Mouse (Mus musculus): ENCODE data around the gene Dgki.

Gene Dgki

DNA sequence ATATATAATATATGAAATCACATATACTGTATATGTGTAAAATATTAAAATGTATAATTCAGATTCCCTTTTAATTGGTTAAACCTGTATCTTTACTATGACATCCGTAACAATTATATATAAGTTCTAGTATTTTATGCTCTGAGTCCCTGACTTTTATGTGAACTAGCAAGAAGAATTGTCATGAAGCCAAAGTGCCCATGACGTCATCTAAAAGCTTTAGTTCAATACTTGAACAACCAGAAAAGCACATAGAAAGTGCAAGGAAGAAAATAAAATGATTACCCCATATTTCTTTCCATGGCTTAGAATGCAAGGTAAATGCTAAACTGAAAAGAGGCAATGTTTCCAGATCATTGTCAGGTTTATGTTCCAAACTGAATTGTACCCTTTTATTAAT, 269.6 kb downstream of the Dgki start:
- intact Hi-C loops (cut with DNase I), result no loop called here

DNA sequence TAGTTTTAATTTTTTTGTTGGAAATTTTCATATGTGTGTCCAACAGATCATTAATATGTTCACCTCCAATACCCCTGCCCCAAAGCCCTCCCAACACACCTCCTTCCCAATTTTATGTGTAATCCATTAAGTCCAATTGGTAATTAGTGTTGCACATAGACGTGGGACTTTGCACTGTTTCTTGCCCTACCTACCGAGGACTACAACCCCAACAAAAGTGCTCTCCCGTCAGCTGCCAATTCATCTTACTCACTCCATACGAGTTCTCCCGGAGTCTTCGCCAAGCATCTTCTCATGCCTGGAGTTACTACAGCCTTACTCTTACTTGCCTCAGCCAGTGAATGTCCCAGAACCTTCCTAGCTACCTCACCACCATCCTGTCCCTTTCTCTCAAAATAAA, 271.1 kb downstream of the Dgki start:
- intact Hi-C loops (cut with DNase I), result no loop called here

DNA sequence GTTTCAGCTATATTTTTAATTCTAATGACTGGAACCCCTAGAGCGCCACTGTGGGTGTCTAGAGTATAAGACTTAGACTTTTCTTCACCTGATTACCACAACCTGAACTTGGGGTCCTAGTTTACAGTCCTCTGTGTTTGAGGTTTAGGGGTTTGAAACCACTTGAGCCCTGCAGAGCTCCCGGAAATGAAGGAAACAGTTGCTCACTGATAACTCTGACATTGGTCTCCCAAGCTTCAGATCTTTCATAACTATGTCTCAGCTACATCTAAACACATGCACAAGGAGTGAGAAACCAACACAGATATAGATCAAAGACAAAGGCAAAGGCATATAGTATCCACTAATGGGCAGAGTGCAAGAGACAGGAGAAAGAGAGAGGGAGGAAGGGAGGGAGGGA, 271.7 kb downstream of the Dgki start:
- intact Hi-C loops (cut with DNase I), result no loop called here

DNA sequence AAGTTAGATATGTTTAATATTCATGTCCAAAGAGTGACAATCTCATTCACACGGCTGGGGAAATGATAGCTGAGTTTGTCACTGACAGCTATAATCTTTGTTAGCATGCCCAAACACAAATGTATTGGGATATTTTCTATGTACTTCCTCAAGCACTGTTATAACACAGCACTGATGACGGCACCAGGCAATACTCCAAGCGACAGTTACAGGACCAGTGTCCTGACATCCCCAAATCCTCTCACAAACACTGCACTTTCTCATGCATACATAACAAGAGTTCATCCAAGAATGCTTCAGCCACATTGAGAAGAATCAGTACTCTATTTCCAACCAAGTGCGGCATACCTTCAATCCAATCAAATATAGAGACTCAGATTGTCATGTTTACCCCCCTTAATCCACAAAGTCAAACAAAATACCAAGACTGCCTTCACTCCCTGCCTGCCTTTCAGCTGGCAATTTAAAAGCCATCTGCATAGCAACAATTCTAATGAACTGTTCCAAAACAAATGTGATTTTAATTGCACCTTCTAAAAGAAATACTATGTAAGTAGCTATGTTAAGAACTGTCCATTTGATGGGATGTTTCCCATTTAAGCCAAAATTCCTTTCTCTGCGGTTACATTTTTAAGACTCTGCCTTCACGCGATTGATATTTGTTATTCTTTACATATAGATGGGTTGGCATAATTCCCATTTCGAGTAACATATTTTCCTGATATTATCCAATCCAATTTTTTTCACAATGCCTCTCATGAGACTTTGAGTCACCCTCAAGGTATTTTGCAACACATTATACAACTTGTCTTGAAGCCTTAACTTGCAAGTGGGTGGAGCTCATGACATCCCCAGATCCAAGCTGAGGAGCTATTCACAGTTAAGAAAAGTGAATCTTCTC, 273.4 kb downstream of the Dgki start:
- intact Hi-C loops (cut with DNase I), result no loop called here

DNA sequence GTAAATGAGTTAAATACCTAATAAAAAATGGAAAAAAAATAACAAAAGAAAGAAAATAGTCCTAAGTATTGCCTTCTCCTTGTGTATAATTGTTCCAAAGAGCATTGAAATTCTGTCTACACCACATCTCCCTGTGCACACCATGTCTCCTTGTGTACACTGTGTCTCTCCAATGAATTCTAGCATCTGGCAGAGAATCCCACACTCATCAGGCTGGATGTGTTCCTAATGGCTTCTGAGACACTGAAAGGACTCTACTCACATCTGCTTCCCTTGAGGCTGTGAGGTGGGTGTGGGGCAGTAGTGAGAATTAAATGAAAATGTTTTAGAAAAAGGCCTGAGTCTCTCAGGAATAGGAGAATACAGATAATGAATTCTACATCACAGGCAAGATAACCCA, 283.9 kb downstream of the Dgki start:
- intact Hi-C loops (cut with DNase I), result no loop called here

DNA sequence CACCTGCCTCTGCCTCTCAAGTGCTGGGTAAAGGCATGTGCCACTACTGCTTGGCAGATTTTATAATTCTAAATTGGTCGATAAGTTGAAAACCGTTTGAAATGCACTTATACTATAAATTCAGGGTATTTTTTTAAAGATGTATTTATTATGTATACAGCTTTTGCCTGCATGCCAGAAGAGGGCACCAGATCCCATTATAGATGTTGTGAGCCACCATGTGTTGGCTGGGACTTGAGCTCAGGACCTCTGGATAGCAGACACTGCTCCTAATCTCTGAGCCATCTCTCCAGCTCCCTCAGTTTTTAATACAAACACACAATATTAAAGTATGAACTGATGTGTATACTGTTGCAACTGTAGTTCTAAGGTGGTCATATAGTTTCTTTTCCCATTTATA, 288.4 kb downstream of the Dgki start:
- intact Hi-C loops (cut with DNase I), result no loop called here

DNA sequence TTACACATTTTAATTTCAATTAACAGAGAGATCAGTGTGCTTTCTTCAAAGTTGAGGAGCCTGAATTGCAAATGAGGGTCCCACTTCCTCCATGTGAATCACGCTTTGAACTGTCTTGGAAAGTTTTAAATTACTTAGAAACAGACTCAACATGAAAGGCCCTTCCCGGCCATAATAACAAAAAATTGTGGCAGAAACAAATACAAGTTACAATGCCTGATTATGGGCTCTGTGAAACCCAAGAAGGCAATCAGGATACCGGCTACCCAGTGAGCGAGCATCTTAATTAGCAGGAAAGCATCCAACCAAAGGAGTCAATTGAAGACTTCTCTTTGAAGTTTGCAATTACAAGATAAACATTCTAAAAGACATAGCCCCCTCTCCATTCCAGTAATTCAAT, 292.4 kb downstream of the Dgki start:
- intact Hi-C loops (cut with DNase I), result no loop called here

DNA sequence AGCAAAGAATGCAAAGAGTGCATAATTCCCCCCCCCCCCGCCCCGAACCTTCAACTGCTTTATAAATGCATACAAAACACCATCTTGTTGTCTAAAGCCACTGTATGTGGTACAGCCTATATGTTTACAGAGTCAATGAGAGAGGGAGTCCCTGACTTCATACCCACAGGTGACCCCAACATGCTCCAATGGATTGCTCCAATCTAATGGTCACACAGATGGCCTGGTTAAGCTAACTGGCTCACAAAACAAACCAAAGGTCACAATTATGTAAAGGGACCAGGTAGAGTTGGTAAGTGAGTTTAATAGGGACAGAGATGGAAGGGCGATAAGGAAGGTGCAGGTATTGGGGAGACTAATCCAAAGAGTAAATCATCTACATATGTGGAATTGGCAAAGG, 295.1 kb downstream of the Dgki start:
- intact Hi-C loops (cut with DNase I), result no loop called here

DNA sequence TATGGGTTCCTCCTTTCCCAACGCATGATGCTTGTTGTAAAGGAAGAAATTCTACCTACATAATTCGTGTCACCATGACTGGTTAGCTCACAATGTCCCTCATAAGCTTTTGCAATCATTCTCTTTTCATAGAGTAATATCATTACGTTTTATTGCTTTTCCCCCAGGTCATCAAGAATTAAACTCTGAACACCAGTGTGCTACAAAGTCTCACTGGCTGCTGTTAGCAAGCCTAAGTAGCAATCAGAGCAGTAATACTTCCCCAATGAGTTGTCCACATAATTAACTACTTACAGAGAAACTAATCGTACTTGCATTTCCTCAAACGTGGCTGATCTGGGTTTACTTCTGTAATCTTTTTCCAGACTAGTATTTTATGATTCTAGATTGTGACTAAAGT, 296.7 kb downstream of the Dgki start:
- intact Hi-C loops (cut with DNase I), result no loop called here

DNA sequence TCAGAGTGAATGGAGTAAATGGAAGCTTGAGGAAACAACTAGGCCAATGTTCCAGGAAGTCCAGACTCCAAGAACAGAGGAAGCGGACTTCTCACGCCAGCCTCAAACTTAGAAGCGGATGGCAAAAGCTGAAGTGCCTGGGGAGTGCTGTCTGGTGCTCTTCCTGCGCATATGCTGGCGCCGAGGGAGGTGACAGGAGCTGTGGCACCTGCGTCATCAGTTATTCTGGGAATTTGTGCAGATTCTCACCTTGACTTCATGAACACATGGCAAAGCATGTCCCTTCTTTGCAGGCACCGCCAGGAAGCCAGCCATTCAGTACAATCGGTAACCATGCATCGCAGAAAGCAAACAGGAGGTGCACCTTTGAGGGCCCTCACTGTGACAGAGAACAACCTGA, 301.0 kb downstream of the Dgki start:
- intact Hi-C loops (cut with DNase I), result no loop called here

DNA sequence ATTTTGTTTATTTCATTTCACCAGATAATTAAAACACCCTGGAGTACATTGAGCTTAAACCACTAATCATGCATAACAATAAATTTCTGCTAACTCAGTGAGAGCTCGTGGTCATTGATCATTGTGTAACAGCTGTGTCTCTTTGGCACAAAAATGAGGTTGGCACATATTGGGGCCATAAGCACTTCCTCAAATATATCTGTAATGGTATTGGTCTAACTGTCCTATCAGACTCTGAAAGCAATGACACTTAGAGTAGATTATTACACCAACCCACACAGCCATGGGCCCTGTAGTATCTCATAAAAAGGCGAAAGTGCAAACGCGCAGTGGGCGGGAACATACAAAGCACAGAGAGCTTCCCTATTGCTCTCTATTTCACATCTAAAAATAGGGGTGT, 305.7 kb downstream of the Dgki start:
- intact Hi-C loops (cut with DNase I), result no loop called here

DNA sequence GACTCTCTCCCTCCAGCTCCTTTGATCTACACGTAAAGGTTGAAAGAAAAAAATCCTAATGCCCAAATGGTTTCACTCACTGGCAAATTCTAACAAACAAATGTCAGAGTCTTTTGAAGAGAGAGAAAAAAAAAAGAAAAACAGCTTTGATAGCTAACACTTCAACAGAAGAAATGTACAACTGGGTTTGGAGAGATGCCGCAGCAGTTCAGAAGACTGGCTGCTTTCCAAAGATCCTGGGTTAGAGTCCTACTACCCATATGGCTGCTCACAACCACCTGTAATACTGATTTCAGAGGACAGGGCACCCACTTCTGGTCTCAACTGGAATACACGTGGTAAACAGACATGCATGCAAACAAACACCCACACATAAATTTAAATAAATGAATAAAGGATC, 309.8 kb downstream of the Dgki start:
- intact Hi-C loops (cut with DNase I), result no loop called here

DNA sequence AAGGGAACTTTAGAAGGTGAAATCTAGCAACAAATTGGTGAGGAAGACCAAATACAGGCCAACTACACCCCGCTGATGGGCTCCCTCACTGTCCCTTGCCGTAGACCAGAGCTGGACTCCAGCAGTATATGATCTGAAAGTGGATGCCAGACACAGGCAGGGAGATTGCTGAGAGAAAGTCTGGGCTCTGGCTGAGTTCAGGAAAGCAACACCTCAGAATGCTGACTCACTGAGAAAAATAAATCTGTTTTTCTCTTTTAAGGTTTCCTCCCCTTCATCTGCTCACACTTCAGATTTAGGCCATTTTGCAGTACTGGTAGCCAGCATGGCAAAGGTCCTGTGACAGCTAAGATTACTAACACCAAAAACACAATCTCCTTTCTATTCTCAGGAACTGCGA, 311.2 kb downstream of the Dgki start:
- intact Hi-C loops (cut with DNase I), result no loop called here

DNA sequence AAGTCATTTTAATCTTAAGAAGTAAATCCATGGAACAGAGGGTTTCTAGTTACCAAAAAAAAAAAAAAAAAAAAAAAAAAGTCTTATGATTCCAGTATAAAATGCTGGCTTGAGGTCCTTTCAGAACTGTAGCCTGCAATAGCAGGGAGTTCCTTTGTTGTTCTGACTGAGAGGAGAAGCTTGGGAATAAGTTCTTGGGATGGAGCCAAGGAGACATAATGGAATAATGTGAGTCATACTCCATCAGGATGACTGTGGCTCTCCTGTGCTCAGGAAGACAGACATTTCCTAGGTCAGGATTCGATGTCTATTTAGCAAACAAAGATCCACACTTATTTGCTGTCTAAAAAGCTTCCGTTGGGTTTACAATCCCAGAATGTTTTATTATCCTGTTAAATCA, 318.3 kb downstream of the Dgki start:
- intact Hi-C loops (cut with DNase I), result no loop called here

DNA sequence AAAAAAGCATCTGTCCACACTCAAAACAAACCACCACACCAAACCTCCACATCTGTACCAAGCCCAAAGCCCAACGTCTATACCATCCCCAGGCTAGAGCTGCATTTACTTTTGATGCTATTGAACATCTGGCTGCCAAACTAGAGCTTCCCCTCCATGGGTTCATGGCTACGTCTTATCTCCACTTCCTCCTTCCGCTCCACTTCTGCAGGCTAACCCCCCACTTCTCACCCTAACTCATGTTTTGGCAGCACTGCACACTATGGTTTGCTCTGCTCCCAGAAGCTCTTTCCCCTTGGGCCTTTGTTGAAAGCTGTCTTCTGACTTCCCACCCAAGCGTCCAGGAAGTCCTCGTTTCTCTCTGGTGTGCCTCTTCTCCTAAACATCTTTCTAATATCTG, 319.5 kb downstream of the Dgki start:
- intact Hi-C loops (cut with DNase I), result no loop called here

DNA sequence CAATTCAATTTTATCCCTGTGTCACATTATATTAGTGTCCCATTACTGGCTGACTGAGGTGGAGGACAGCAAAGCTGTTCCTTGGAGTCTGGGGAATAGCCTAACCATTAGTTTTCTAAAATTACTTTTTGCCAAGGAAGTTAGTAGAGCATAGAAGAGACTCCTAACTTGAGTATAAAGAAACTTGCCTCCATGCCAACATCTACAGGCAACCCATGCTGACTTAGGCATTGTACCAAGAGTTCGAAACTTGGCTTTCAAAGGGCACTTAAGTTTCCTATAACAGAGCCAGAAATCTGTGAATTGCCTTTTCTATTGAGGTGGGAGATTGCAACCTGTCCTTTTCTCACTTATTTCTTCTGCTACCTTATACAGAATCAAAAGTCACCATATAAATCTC, 321.8 kb downstream of the Dgki start:
- intact Hi-C loops (cut with DNase I), result no loop called here

DNA sequence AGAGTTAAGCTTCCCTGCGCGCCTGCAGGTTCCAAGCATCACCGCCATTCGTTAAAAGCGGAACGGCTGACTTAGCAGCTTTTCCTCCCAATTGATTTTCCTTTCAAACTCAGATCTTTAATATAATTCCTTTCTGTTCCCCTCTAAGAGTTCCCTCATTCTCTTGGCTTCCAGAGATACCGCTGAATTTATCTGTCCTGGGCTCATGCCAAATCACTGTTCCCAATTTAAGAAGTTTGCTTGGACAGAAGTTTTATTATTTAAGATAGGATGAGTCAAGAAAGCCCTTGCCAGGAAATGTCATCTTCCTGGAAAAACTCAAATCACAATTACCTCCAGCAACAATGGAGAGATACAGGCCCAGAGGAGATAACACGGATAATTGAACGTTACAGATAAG, 326.9 kb downstream of the Dgki start:
- intact Hi-C loops (cut with DNase I), result no loop called here

DNA sequence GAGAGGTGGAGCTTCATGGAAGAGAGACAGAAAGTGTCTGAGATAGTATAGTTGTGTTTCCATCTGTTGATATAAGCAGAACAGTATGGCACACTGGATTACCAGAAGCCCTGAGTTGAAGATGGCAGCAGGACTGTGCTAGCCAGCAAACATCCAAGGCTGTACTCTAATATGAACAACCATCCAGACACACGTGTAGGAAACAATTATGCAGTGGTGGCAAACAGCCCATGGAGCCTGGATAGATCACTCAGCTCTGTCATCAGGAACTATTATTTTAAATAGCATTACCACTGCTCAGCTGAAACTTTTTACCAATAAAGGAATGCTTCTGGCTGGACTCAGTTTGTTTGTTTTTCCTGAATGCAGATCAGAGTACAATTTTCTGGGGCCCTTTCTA, 327.5 kb downstream of the Dgki start:
- intact Hi-C loops (cut with DNase I), result no loop called here

DNA sequence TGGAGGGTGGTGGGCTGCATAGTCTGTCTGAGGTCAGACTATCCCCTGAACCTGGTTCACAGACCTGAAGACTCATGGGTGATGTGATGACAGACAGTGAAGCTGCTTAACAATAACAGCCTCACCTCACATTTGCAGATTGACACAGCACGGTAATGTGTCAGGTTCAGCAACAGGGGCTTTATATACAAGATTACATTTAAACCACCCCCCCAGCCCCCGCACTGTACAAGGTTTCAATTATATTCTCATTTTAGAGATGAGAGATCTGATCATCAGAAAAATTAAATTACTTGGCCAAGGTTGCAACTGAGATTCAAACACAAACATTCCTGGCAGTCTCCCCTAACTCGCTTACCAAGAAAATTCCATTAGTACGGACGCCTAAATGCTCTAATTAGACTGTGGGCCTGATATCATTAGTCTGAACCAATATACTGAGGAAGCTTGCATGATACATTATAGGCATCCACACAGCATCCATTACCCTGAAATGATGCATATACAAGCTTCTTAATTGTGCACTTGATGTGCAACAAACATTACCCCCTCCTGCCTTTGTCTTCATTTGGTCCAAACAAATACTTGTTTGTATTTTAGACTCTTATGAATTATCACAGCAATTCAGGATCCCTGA, 330.6 kb downstream of the Dgki start:
- intact Hi-C loops (cut with DNase I), result no loop called here

DNA sequence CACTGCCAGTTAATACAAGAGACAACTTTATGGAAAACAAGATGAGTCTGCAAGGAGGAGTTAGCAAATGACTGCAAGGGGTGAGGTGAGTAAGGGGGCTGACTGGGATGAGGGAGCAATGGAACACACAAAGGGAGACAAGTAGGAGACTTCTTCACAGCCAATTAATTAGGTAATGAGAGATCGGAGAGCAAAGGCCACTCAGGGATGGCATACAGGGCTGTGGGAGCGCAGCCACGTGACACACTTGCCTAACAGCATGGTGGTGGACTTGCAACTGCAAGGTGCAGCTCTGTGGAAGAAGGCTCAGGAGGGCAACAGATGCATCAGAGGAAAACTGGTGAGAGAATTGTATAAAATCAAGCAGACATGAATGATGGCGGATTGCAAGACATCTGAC, 339.3 kb downstream of the Dgki start:
- intact Hi-C loops (cut with DNase I), result no loop called here

DNA sequence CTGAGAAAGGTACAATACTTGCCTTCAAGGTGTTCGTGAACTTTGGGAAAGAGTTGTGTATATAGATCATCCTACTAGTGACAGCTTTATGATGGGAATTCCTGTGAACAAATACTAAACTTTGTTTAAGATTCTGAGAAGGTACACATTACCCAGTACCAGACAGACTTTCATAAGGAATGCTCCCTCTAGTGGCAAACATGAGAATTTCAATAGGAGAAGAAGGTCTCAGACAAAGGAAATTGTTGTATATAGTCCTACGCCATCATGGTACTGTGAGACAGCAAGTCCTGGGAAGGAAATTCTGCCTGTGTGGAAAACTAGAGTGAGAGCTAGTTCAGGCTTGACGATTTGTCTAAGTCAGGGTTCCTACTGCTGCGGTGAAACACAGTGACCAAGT, 344.7 kb downstream of the Dgki start:
- intact Hi-C loops (cut with DNase I), result no loop called here

DNA sequence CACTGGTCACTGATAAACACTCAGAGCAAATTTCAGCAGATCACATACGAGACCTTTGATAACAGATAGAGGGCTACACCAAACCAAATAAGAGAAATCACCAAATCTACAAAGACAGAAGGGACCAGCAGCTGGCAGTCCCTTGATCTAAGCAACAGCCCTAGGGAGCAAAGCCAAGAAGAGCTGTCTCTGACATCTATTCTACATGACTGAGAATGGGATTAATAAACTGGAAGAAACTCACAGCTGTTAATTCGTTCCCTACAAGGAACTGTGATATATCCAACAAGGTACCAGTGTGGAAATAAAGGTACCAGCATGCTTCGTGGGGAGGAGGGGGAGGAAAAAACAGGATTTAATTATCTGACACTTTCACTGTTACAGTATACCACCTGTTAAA, 349.3 kb downstream of the Dgki start:
- intact Hi-C loops (cut with DNase I), result no loop called here

DNA sequence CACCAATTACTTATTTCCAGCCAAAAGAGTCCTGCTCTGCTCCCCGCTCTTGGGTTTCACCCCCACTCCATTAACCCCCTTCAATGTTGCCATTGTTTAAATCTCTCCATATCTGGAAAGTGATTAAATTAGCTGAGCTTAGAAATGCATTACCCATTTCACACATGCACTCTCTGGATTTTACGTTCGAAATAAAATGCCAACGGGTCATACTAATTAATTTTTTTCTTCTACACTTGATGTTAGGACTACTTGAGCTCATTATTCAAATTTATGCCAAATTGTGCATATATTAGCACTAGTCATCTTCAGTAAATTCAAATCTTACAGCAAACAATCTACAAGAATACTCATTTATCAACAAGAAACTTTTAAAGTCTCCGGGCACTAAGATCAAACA, 352.1 kb downstream of the Dgki start:
- intact Hi-C loops (cut with DNase I), result no loop called here
